Mouse (Mus musculus) CH12.LX (cell line): Measurements from ENCODE around the gene Zfp978.

ENCODE experiments used
- CHD1 ChIP-seq: IDR thresholded peaks from 2 replicates; pipeline ENCODE4 v1.6.1; 2012; ENCODE audit warnings: low read depth, low read length, improper control_type of control experiment, inconsistent platforms
- CTCF ChIP-seq, 2 experiments: IDR thresholded peaks in 1 of 2; conservative IDR thresholded peaks in 1 of 2; 2 replicates each; pipeline ENCODE4 v1.5.1; 2011 to 2012; ENCODE audit warnings: low read depth in 2 of 2, low read length in 2 of 2, improper control_type of control experiment in 1 of 2, inconsistent platforms in 1 of 2, mild to moderate bottlenecking in 1 of 2, moderate library complexity in 1 of 2
- EP300 ChIP-seq: IDR thresholded peaks from 2 replicates; pipeline ENCODE4 v1.6.1; 2011; ENCODE audit warnings: low read length, improper control_type of control experiment
- ZMIZ1 ChIP-seq: IDR thresholded peaks from 2 replicates; pipeline ENCODE4 v1.6.1; 2012; ENCODE audit warnings: low read depth, mild to moderate bottlenecking, inconsistent platforms, low read length, improper control_type of control experiment

DNA sequence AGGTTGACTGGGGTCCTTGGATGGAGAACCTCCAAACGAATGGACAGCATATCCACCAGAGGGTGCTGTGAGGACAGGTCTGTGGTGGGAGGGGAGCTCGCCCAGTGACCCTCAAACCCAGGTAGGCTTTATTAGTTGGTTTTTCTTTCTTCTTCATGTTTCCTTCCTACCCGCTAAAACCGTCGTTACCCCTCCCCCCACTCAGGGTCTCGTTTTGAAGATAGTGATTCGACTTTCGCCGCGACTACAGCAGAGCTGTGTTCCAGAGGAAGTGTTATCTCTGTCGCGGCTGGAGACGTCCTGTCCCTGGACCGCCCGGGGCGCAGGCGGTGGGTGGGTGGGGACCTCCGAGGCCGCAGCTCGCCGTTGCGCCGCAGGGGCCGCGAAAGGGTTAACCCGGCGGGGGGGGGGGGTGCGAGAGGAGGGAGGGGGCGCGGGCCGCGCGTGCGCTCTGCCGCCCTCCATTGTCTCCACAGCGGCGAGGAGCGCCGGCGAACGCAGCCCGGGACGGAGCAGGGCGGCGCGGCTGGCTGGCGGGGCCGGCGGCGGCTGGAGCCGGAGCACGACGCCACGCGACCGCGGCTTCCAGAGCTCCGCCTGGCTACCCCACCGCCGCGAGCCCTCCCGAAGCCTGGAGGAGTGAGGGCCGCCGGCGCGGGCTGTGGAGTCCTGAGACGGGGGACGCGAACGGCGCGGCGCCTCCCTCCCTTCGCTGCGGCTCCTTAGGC lies 45.8 kb downstream of the Zfp978 start:
- no peak for TF ChIP-seq CTCF (conservative IDR thresholded peaks at IDR 0.05 in 1 of 2, IDR thresholded peaks at IDR 0.05 in 1 of 2; ENCODE audit: low read depth in 2 of 2, low read length in 2 of 2)
- no peak for TF ChIP-seq ZMIZ1
- no peak for TF ChIP-seq EP300
- no peak for TF ChIP-seq CHD1
